Mouse (Mus musculus) liver, embryonic 16.5 days (tissue): Measurements from ENCODE around the gene Ccdc18. TPM values are rescaled to one million over a fixed set of nuclear protein-coding genes. Genes with fewer than 3 reads are reported as not detected.
"Not testable (repeated sequence)": the region's sequence is repeated elsewhere in the genome, so short reads cannot be mapped to it uniquely, and the experiment has no call there.

ENCODE experiments used
- ATAC-seq: fragments of 200-750 bp; cut with Nextera tagmentation; 2 replicates; pipeline ENCODE4 v1.8.0; 2017; ENCODE audit warnings: low read depth, mild to moderate bottlenecking, moderate number of reproducible peaks, moderate library complexity
- H3K27ac ChIP-seq: fragments of 300-500 bp; sonication (generic); 2 replicates; pipeline ENCODE4 v1.5.1; 2014; ENCODE audit warnings: mild to moderate bottlenecking, low read length
- H3K27me3 ChIP-seq: fragments of 300-500 bp; sonication (generic); 2 replicates; pipeline ENCODE4 v1.6.1; 2014; ENCODE audit warnings: low read depth, low read length, mixed read lengths; ENCODE audit not compliant: control insufficient read depth, insufficient read depth
- H3K36me3 ChIP-seq: fragments of 300-500 bp; sonication (generic); 2 replicates; pipeline ENCODE4 v1.6.1; 2014; ENCODE audit warnings: mild to moderate bottlenecking; ENCODE audit not compliant: control insufficient read depth, insufficient read depth
- H3K4me1 ChIP-seq: fragments of 300-500 bp; sonication (generic); 2 replicates; pipeline ENCODE4 v1.6.1; 2014; ENCODE audit warnings: low read depth, low read length, mixed read lengths; ENCODE audit not compliant: control insufficient read depth
- H3K4me2 ChIP-seq: fragments of 300-500 bp; sonication (generic); 2 replicates; pipeline ENCODE4 v1.6.1; 2014; ENCODE audit warnings: low read depth, low read length, mixed read lengths
- H3K4me3 ChIP-seq: fragments of 300-500 bp; sonication (generic); 2 replicates; pipeline ENCODE4 v1.5.1; 2014; ENCODE audit warnings: low read depth, mild to moderate bottlenecking, low read length
- H3K9ac ChIP-seq: fragments of 300-500 bp; sonication (generic); 2 replicates; pipeline ENCODE4 v1.6.1; 2014; ENCODE audit warnings: low read depth, low read length
- H3K9me3 ChIP-seq: fragments of 300-500 bp; sonication (generic); replicated peaks from 2 replicates; pipeline ENCODE4 v1.6.1; 2016; ENCODE audit warnings: low read length; ENCODE audit not compliant: control insufficient read depth
- WGBS: fragments of 180-500 bp; shearing (Covaris S2); extraction: QIAGEN DNeasy Blood & Tissue Kit; methylation state at CpG from one replicate; pipeline ENCODE4 v1.1.7; 2014; ENCODE audit not compliant: insufficient replicate concordance; 5-methylcytosine and 5-hydroxymethylcytosine counted together
- polyA plus RNA-seq: library from polyadenylated mRNA; unstranded; fragments of >200 nt; fragmentation: Nextera tagmentation; extraction: Ambion mirVana; gene quantifications from 2 replicates; pipeline ENCODE4 v1.2.1, GENCODE M21; 2015

The Ccdc18 gene
- polyA plus RNA-seq, 1 experiment from 2014 or later: 4.0 TPM

- H3K4me1 ChIP-seq: peaks cover 45% of the 10 kb centered on the region
- peak overlapping the region; percentile 91 for H3K27ac ChIP-seq
- H3K4me2 ChIP-seq: peak overlapping the region; percentile 79
- peak overlapping the region; percentile 88 for H3K4me3 ChIP-seq
- no peaks in the 10 kb centered on the region for H3K9me3 ChIP-seq
- no peaks in the 10 kb centered on the region for H3K36me3 ChIP-seq
- H3K9ac ChIP-seq: peak overlapping the region; percentile 97
- 0% methylated on average over 40 of the region's 44 CpGs for WGBS
- no peaks in the 10 kb centered on the region for H3K27me3 ChIP-seq
- peak; percentile 57 for ATAC-seq
These were observed 136.6 kb downstream of the Ccdc18 start for GRCm38 (mm10) chr5:108269063-108269810.

- Histone ChIP-seq H3K4me3 (peak overlapping the region; percentile 88), H3K27ac (peak overlapping the region; percentile 91), H3K4me1 (peaks cover 44% of the 10 kb centered on the region), H3K9me3 (no peaks in the 10 kb centered on the region), H3K36me3 (no peaks in the 10 kb centered on the region), H3K4me2 (peak overlapping the region; percentile 79), H3K9ac (peak overlapping the region; percentile 97), H3K27me3 (no peaks in the 10 kb centered on the region)
- ATAC-seq: no peak
- 3% methylated on average over 7 of the region's 7 CpGs for WGBS
These were observed 137.1 kb downstream of the Ccdc18 start for GRCm38 (mm10) chr5:108269811-108270151.

GRCm38 (mm10) chr5:108270415-108270814, 137.7 kb downstream of the Ccdc18 start:
- 3% methylated on average over 9 of the region's 9 CpGs for WGBS
- peak overlapping the region; percentile 64; the same call in 1 of the 2 replicates for H3K27ac ChIP-seq
- peaks cover 38% of the 10 kb centered on the region for H3K4me1 ChIP-seq
- no peaks in the 10 kb centered on the region for H3K36me3 ChIP-seq
- H3K9ac ChIP-seq: peak overlapping the region; percentile 97
- H3K4me2 ChIP-seq: peak overlapping the region; percentile 79
- no peaks in the 10 kb centered on the region for H3K9me3 ChIP-seq
- H3K4me3 ChIP-seq: peak overlapping the region; percentile 88
- ATAC-seq: no peak
- no peaks in the 10 kb centered on the region for H3K27me3 ChIP-seq

- not testable (repeated sequence) for H3K9ac ChIP-seq, H3K9me3 ChIP-seq
These were observed 138.7 kb downstream of the Ccdc18 start for GRCm38 (mm10) chr5:108271345-108271744.

More at GRCm38 (mm10) chr5:108271345-108271744, 138.7 kb downstream of the Ccdc18 start:
- not testable (repeated sequence) for H3K27me3 ChIP-seq, ATAC-seq, H3K27ac ChIP-seq, H3K36me3 ChIP-seq
- 71% methylated on average over 6 of the region's 6 CpGs for WGBS
- Histone ChIP-seq H3K4me3 (peak overlapping the region; percentile 56), H3K4me2 (peak overlapping the region; percentile 79), H3K4me1 (peaks cover 30% of the 10 kb centered on the region)

Other genes with a start within 250 kb of the Ccdc18 start
- 20.5 and 23.9 TPM in 2 replicates for gene Rpl5, start 232.4 kb upstream of the Ccdc18 start, polyA plus RNA-seq
- 7.9 and 8.8 TPM in 2 replicates for gene Fam69a, start 145.8 kb upstream of the Ccdc18 start, polyA plus RNA-seq
- 27.3 and 27.4 TPM in 2 replicates for gene Mtf2, start 67.2 kb upstream of the Ccdc18 start, polyA plus RNA-seq
- gene Tmed5, start 255 bp upstream of the Ccdc18 start, polyA plus RNA-seq: 18.1 and 21.4 TPM in 2 replicates
- 23.0 and 26.9 TPM in 2 replicates for gene Dr1, start 136.0 kb downstream of the Ccdc18 start, polyA plus RNA-seq
- 2.8 and 3.6 TPM in 2 replicates for gene Pigg, start 179.7 kb downstream of the Ccdc18 start, polyA plus RNA-seq
- 0.08 TPM in 1 of 2 replicates, not detected in the other for gene Gm42517, start 235.0 kb downstream of the Ccdc18 start, polyA plus RNA-seq